In genomic region chr8:86365726-86366125, GRCm38 (mm10) we compare ENCODE assay signal across 18 mouse cellular contexts.
DNase-seq lines count a peak whose midpoint lies in the region; ATAC-seq and TF ChIP-seq lines count a peak whose summit lies in the region.
"Had no signal": no experiment of that assay in that cellular context is flagged by ENCODE, and none has a peak within 500 bp of the region (broad histone marks: within the 10 kb centered on the region; RNA-seq: fewer than 3 reads in every experiment).

No protein-coding gene starts in this region.

- WGBS in hindbrain, embryonic 14.5 days = 48% methylated on average over 5 of the region's 5 CpGs
- WGBS in hindbrain, embryonic 16.5 days = 45% methylated on average over 5 of the region's 5 CpGs
- WGBS in thymus, adult 2 months = 91% methylated on average over 5 of the region's 5 CpGs

- H3K4me3 ChIP-seq in hindbrain, embryonic 14.5 days (replicated peaks; ENCODE audit: low read length) = no peak overlapping the region
- no peak overlapping the region for H3K4me3 ChIP-seq in hindbrain, embryonic 16.5 days (ENCODE audit: low read length)
- no peak overlapping the region for H3K4me3 ChIP-seq in thymus, adult 2 months (ENCODE audit: control insufficient read depth, insufficient read depth, low read length)
- H3K4me3 ChIP-seq: embryonic facial prominence, embryonic 15.5 days; heart, adult 2 months had no signal

- H3K36me3 ChIP-seq in hindbrain, embryonic 14.5 days (replicated peaks; ENCODE audit: control insufficient read depth, insufficient read depth) = no peaks in the 10 kb centered on the region
- no peaks in the 10 kb centered on the region for H3K36me3 ChIP-seq in hindbrain, embryonic 16.5 days (ENCODE audit: control insufficient read depth, insufficient read depth, low read length)
- H3K36me3 ChIP-seq in thymus, adult 2 months (ENCODE audit: control insufficient read depth, insufficient read depth, low read length) = no peaks in the 10 kb centered on the region
- H3K36me3 ChIP-seq: embryonic facial prominence, embryonic 15.5 days had no signal

- H3K27ac ChIP-seq in hindbrain, embryonic 14.5 days = peak overlapping the region; percentile 70
- H3K27ac ChIP-seq in hindbrain, embryonic 16.5 days (ENCODE audit: low read depth, low read length) = no peak overlapping the region
- H3K27ac ChIP-seq in thymus, adult 2 months (ENCODE audit: control insufficient read depth, insufficient read depth, low read length) = no peak overlapping the region
- H3K27ac ChIP-seq: embryonic facial prominence, embryonic 15.5 days; heart, adult 2 months; kidney, postnatal 0 days had no signal

- no peak for DNase-seq in cerebellum, adult 8-10 months
- no peak for DNase-seq in hindbrain, embryonic 14.5 days (ENCODE audit: low spot score)
- peak; percentile 36 for DNase-seq in brain, adult 2 months (ENCODE audit: low read depth, low spot score)
- DNase-seq in cerebellum, postnatal 10 days = peak; percentile 59 to 70
- no peak for DNase-seq in thymus, adult 2 months
- no peak for DNase-seq in thymus, postnatal 0 days (ENCODE audit: low spot score)
- DNase-seq: adrenal gland, postnatal 25 days; gastrocnemius, postnatal 25 days; heart, adult 2 months; kidney, adult 2 months; lung, postnatal 4 days; thymus, postnatal 36 days had no signal

- H3K27me3 ChIP-seq in hindbrain, embryonic 14.5 days (ENCODE audit: control insufficient read depth, insufficient read depth, low read length) = no peaks in the 10 kb centered on the region
- no peaks in the 10 kb centered on the region for H3K27me3 ChIP-seq in hindbrain, embryonic 16.5 days (replicated peaks; ENCODE audit: control insufficient read depth, insufficient read depth, low read length)
- H3K27me3 ChIP-seq in thymus, adult 2 months (ENCODE audit: control insufficient read depth, insufficient read depth, low read length) = no peaks in the 10 kb centered on the region
- H3K27me3 ChIP-seq: embryonic facial prominence, embryonic 15.5 days had no signal

- peak; percentile 49; the same call in 1 of the 2 replicates for ATAC-seq in cerebellum, adult (ENCODE audit: insufficient number of reproducible peaks, low FRiP score, low TSS enrichment)
- no peak for ATAC-seq in hindbrain, embryonic 14.5 days (ENCODE audit: low FRiP score)
- ATAC-seq in hindbrain, embryonic 16.5 days = no peak
- ATAC-seq: forebrain, embryonic 16.5 days; inflammation-experienced regulatory T-cells, adult 6 months had no signal

- no peak overlapping the region for H3K4me2 ChIP-seq in hindbrain, embryonic 14.5 days (replicated peaks)
- no peak overlapping the region for H3K4me2 ChIP-seq in hindbrain, embryonic 16.5 days (ENCODE audit: low read length)
- H3K4me2 ChIP-seq: embryonic facial prominence, embryonic 15.5 days had no signal

- no peak overlapping the region for H3K9ac ChIP-seq in hindbrain, embryonic 14.5 days
- no peak overlapping the region for H3K9ac ChIP-seq in hindbrain, embryonic 16.5 days (ENCODE audit: low read depth, low read length)
- H3K9ac ChIP-seq: embryonic facial prominence, embryonic 15.5 days had no signal

- TF ChIP-seq CTCF in thymus, adult 2 months (IDR thresholded peaks at IDR 0.05; ENCODE audit: borderline replicate concordance, control insufficient read depth, extremely low read depth, insufficient read depth, low read length, poor library complexity) = no peak

- no peak for TF ChIP-seq POLR2A in thymus, adult 2 months (IDR thresholded peaks at IDR 0.05; ENCODE audit: control insufficient read depth, extremely low read depth, insufficient read depth, low read length, poor library complexity)

- peaks cover 5% of the 10 kb centered on the region; the same call in 1 of the 2 replicates for H3K4me1 ChIP-seq in hindbrain, embryonic 14.5 days (replicated peaks; ENCODE audit: control insufficient read depth, insufficient read depth, low read length)
- peaks cover 6% of the 10 kb centered on the region for H3K4me1 ChIP-seq in hindbrain, embryonic 16.5 days (ENCODE audit: control insufficient read depth, insufficient read depth, low read depth, low read length)
- no peaks in the 10 kb centered on the region for H3K4me1 ChIP-seq in thymus, adult 2 months (replicated peaks; ENCODE audit: control insufficient read depth, insufficient read depth, low read length)
- H3K4me1 ChIP-seq: embryonic facial prominence, embryonic 15.5 days had no signal

- no peaks in the 10 kb centered on the region for H3K9me3 ChIP-seq in hindbrain, embryonic 14.5 days (ENCODE audit: control insufficient read depth, low read length)
- no peaks in the 10 kb centered on the region for H3K9me3 ChIP-seq in hindbrain, embryonic 16.5 days (ENCODE audit: control insufficient read depth, low read length)
- H3K9me3 ChIP-seq: embryonic facial prominence, embryonic 15.5 days had no signal

Comparison
In these comparisons a context has a peak if more than half of its experiments do, and no peak if none do; other contexts are left out.
1. DNase-seq: peak in brain, adult 2 months (single experiment) and cerebellum, postnatal 10 days (2 of 2); none in cerebellum, adult 8-10 months (single experiment), hindbrain, embryonic 14.5 days (single experiment), thymus, adult 2 months (single experiment) and thymus, postnatal 0 days (single experiment).